Mouse (Mus musculus) monocyte, adult 2 months (primary cell): ENCODE measurements around the gene Vmn2r112.
"Not testable (repeated sequence)": the region's sequence is repeated elsewhere in the genome, so short reads cannot be mapped to it uniquely, and the experiment has no call there.

ENCODE experiments used
- DNase-seq, 2 experiments: peaks; one replicate each; pipeline ENCODE4 v3.0.0; 2022; ENCODE audit warnings: low spot score in 2 of 2, low read depth in 1 of 2

Vmn2r112 gene

GRCm38 (mm10) chr17:22600651-22601050, at the start of gene Vmn2r112:
Gene Vmn2r112, plus strand, starts transcription at chr17:22600951.
- DNase-seq, result not testable (repeated sequence)

- DNase-seq, result not testable (repeated sequence)
Observed at GRCm38 (mm10) chr17:22573382-22573781, 27.4 kb upstream of the Vmn2r112 start, which contains the start of gene Vmn2r111. Gene Vmn2r111, minus strand, starts transcription at chr17:22573482.

- no peak for DNase-seq
Observed at GRCm38 (mm10) chr17:22630646-22631045, 29.9 kb downstream of the Vmn2r112 start.
